Mouse (Mus musculus) CD4-positive helper T cell, adult 2 months (primary cell): ENCODE measurements around the gene Rnpepl1.

Experiments used
- DNase-seq: peaks from one replicate; pipeline ENCODE4 v3.0.0-alpha.2; 2012; ENCODE audit warnings: low read depth, missing footprints, low spot score

Gene Rnpepl1

DNA sequence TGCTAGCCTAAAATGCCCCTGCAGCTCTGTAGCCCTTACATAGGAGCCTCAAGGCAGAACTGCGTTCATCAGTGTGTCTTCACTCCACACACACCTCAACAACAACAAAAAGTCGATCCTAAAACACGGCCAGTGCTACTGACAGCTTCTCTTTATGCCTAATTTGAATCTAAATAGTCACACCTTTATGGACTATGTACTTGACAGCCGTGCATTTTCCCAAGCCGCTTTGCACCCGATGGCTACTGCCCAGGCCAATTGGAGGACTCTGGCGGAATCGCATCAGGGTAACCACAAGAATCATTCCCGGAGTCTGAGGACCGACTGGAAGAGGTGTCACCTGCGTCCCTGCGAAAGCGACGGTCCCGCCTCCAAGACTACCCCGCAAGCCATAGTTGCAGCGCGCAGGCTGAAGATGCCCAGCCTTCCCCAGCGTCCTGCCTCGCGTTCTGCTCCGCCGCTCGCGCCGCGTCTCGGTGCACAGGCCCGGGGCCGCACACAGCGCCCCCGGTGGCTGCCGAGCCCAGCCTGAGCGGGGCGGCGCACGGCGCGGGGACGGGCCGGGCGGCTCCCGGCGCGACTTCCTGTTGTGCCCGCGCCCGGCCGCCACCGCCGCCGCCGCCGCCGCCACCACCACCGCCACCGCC, at the start of gene Rnpepl1:
TSS of gene Rnpepl1 (plus strand) at position 545 of the 647 bp plus-strand sequence.
- DNase-seq = peak; percentile 84

DNA sequence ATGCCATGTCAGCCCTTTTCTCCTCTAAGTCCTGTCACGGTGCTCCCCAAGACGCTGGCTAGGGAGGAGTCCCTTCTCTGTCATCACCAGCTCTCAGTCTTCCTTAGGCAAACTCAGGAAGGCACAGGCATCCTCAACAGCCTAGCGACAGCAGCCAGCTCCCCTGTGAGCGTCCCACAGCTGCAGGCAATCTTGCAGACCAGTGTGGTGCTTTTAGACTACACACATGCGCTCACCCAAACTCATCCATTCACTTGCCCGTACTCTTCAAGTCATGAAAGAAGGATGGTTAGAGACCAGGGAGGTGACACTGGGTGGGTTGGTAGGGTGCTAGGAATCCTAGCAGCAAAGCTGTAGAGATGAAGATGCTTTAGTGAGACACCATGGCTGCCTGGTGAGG, 49.1 kb upstream of the Rnpepl1 start:
- no peak for DNase-seq

DNA sequence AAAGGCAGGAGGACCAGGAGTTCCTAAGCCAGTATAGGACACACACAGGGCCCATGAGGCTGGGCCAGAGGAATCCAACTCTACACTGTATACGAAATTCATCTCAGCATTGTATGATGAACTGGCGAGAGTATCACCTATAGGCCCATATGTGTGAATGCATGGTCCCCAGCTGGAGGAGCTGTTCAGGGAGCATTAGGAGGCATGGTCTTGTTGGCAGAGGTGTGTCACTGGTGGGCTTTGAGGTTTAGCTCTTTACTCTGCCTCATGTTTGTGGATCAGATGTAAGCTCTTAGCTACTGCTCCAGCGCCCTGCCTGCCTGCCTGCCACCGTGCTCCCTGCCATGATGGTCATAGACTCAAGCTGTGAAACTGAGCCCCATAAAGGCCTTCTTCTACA, 47.3 kb upstream of the Rnpepl1 start:
- no peak for DNase-seq

DNA sequence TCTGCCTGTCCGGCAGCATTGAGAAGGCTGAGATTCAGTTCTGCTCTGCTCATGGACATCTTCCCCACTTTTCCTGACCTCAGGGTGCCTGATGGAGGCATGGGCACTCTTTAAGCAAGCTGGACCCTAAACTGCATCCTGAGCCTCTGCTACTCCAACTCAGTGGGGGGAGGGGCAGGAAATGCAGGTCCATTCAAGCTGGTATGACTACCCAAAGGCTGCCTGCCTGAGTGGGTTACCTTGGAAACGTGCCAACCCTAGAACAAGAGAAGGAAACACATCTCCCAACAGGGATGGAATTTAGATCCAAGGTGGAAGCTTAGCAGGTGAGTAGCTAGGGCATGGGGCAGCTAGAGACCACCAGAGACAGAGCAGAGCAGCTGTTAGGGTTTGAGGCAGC, 44.4 kb upstream of the Rnpepl1 start:
- DNase-seq = no peak

GRCm38 (mm10) chr1:92869985-92870384, 40.6 kb upstream of the Rnpepl1 start:
- DNase-seq = no peak

DNA sequence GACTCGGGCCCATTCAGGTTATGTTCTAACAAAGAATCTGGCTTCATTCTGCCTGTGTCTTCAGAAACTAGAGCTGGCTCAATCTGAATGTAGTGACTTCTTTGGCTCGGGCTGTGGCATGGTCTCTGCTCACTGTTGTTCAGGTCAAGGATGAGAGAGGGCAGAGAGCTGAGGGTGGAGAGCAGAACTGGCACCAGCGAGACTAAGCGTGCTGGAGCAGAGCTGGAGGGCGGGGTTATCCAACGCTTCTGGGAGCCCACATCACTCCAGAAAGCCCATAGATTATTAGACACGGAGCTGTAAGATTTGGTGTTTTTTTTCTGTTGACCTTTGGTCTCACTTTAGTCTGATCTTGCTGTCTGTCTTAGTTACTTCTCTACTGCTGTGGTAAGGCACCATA, 37.9 kb upstream of the Rnpepl1 start:
- no peak for DNase-seq

GRCm38 (mm10) chr1:92874011-92874410, 36.6 kb upstream of the Rnpepl1 start:
- no peak for DNase-seq

- DNase-seq = no peak
Observed at GRCm38 (mm10) chr1:92875360-92876111, 35.0 kb upstream of the Rnpepl1 start.

GRCm38 (mm10) chr1:92877431-92877978, 33.1 kb upstream of the Rnpepl1 start:
- DNase-seq = no peak

- DNase-seq = no peak
Observed at GRCm38 (mm10) chr1:92878066-92878741, 32.4 kb upstream of the Rnpepl1 start.

DNA sequence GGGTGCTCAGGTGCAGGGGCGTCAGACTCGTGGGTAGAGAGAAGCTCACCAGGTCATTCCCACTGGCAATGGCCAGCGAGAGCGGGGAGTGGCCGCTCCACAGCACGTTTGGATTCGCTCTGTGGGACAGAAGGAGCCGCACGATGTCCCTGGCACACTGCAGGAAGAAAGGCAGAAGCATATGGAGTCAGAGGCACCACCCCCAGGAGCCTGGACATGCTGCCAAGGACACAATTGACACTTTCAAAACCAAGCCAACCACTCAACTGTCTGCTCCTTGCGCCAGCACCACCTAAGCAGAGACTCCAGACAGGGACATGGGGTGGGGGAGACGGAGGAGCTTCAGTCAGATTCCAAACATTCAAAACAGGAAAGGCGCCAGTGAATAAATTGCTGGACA, 31.3 kb upstream of the Rnpepl1 start:
- DNase-seq = no peak

DNA sequence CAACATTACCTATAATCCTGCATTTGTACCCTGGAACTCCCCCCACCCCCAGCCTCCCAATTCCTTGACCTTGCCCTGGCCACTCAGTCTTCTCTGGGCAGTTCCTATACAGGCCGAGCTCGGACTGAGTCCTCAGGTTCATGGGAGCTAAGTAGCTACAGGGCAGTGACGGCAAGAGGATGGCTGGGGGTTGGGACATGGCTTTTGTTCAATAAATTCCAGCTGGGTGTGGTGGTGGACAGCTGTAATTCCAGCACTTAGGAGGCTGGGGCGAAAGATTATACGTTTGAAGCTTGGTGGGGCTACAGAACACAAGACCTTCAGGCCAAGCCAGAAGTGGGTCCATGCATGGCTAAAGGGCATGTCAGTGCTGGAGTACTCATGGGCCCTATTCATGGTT, 30.5 kb upstream of the Rnpepl1 start:
- no peak for DNase-seq

GRCm38 (mm10) chr1:92881982-92882381, 28.6 kb upstream of the Rnpepl1 start:
- DNase-seq = no peak

DNA sequence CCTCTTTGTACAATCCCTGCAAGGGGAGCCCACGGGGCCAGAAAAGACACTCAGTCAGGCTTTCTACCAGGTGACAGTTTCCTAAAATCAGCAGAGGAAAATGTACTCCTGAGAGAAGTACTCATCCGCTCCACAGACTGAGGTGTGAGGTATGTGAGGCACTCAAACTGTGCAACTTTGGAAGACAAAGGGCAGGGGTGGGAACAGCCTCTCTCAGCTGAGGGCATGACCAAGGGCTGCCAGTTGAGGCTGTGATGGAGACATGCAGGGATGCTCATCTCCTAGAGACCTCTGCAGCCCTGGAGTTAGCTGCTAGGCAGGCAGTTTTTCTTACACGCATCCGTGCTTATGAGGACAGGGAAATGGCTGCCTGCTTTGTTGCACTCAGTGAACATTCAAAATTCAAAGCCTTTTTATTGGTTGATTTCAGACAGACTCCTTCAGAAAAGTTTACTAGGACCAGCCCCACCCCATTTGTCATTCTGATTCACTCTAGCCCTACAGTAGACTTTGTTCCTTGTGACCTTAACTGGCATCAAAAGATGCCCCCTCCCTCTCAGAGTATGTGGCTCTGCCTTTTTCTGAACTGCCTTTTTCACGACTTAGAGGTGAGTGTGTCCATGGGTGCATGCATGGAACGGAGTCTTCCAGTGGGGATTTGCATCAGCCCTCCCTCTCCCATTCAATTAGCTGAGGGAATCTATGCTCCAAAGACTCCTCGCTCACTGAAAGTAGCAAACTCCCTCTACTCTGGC, 21.5 kb upstream of the Rnpepl1 start:
- no peak for DNase-seq

- DNase-seq = no peak
Observed at GRCm38 (mm10) chr1:92892791-92893190, 17.8 kb upstream of the Rnpepl1 start.

- no peak for DNase-seq
Observed at GRCm38 (mm10) chr1:92893896-92894295, 16.7 kb upstream of the Rnpepl1 start.

- peak; percentile 76 for DNase-seq
Observed at GRCm38 (mm10) chr1:92895089-92895488, 15.5 kb upstream of the Rnpepl1 start.

- DNase-seq = no peak
Observed at GRCm38 (mm10) chr1:92902786-92903185, 7.8 kb upstream of the Rnpepl1 start, which contains the start of gene Ankmy1. Ankmy1 (minus strand) TSS chr1:92902906.

DNA sequence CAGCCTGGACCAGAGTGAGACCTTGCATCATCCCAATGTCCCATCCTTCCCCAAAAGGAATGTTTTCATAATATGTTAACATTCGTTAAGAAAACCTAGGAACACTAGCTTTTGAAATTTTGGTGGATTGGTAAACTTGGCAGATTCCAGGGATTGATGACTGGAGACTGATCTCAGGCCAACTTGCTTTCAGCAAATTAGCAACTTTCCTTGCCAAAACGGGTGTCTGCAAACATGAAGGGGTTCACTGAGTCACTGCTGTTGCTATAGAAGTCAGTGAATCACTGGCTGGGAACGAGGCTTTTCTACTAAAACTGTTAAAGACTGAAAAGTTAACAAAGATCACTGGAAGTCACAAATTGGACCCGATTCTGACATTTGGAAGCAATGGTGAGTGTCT, 7.0 kb upstream of the Rnpepl1 start:
- no peak for DNase-seq

DNA sequence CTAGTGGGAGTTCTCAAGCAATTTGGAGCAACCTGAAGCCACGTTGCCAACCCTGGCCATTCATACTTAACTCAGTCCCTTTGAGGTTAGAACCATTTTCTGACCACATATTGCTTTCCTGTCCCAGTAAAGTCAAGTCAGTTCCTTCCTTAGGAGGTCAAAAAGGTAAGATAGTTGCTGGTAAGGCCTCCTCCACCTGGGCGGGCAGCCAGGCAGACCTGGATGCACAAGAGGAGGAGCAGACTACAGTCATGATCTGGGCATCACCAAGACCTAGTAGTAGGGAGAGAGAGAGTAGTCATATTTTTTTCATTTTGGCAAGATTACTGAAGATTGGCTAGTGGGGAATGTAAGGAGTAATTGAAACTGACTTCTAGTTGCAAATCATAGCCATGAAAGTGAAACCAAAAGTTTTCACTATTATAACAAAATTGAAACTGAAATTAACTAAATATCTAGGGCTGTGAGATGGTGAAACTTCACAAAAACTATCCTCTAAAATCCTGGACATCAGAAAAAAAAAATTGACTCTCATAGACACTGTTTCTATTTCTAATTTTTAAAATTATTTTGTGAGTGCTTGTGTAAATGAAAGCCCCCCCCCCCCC, 4.8 kb upstream of the Rnpepl1 start:
- peak; percentile 45 for DNase-seq
